Mouse (Mus musculus) macrophage (primary cell): Measurements from ENCODE around the gene Gna14. TPM values are rescaled to one million over a fixed set of nuclear protein-coding genes. Genes with fewer than 3 reads are reported as not detected.

Experiments
- H3K27ac ChIP-seq: fragments of 350-480 bp; formaldehyde crosslinking; 2 replicates; pipeline ENCODE4 v1.9.0; 2021
- H3K36me3 ChIP-seq: fragments of 350-480 bp; formaldehyde crosslinking; 2 replicates; pipeline ENCODE4 v1.9.0; 2021; ENCODE audit errors: inconsistent target
- H3K4me3 ChIP-seq: fragments of 350-480 bp; formaldehyde crosslinking; 2 replicates; pipeline ENCODE4 v1.9.0; 2021; ENCODE audit errors: inconsistent target
- H3K79me2 ChIP-seq: fragments of 350-480 bp; formaldehyde crosslinking; 2 replicates; pipeline ENCODE4 v1.9.0; 2021; ENCODE audit errors: inconsistent target
- WGBS: methylation state at CpG from one replicate; pipeline ENCODE4 v1.1.7; 2026; ENCODE audit warnings: inconsistent platforms; ENCODE audit not compliant: missing documents; 5-methylcytosine and 5-hydroxymethylcytosine counted together
- polyA plus RNA-seq: library from polyadenylated mRNA; stranded (reverse); fragments of 250-400 nt; gene quantifications from 3 replicates; pipeline ENCODE4 v1.2.4, GENCODE M21; 2018; ENCODE audit warnings: inconsistent platforms

The Gna14 gene
- polyA plus RNA-seq, 1 experiment from 2014 or later, result 0.13 TPM

GRCm38 (mm10) chr19:16439278-16439677, 3.7 kb downstream of the Gna14 start:
- no peak overlapping the region for H3K27ac ChIP-seq
- no peaks in the 10 kb centered on the region for H3K36me3 ChIP-seq
- WGBS, result 84% methylated on average over 4 of the region's 4 CpGs
- no peaks in the 10 kb centered on the region for H3K79me2 ChIP-seq
- H3K4me3 ChIP-seq, result no peak overlapping the region

- WGBS, result 93% methylated on average over 13 of the region's 13 CpGs
- H3K79me2 ChIP-seq, result no peaks in the 10 kb centered on the region
- H3K4me3 ChIP-seq, result no peak overlapping the region
- no peaks in the 10 kb centered on the region for H3K36me3 ChIP-seq
- H3K27ac ChIP-seq, result no peak overlapping the region
These were observed 4.3 kb downstream of the Gna14 start for GRCm38 (mm10) chr19:16439834-16440233.

GRCm38 (mm10) chr19:16441329-16441728, 5.8 kb downstream of the Gna14 start:
- 93% methylated on average over 6 of the region's 6 CpGs for WGBS
- H3K36me3 ChIP-seq, result no peaks in the 10 kb centered on the region
- no peak overlapping the region for H3K4me3 ChIP-seq
- H3K27ac ChIP-seq, result no peak overlapping the region
- no peaks in the 10 kb centered on the region for H3K79me2 ChIP-seq

- 45% methylated on average over 5 of the region's 5 CpGs for WGBS
These were observed 7.8 kb downstream of the Gna14 start for GRCm38 (mm10) chr19:16443335-16443734.

GRCm38 (mm10) chr19:16446612-16447011, 11.1 kb downstream of the Gna14 start:
- Histone ChIP-seq H3K27ac (no peak overlapping the region), H3K4me3 (no peak overlapping the region), H3K36me3 (no peaks in the 10 kb centered on the region), H3K79me2 (no peaks in the 10 kb centered on the region)
- 96% methylated on average over 6 of the region's 6 CpGs for WGBS

More at GRCm38 (mm10) chr19:16443335-16443734, 7.8 kb downstream of the Gna14 start:
- H3K4me3 ChIP-seq, result no peak overlapping the region
- no peaks in the 10 kb centered on the region for H3K36me3 ChIP-seq
- no peaks in the 10 kb centered on the region for H3K79me2 ChIP-seq
- H3K27ac ChIP-seq, result no peak overlapping the region

GRCm38 (mm10) chr19:16447832-16448621, 12.5 kb downstream of the Gna14 start:
- Histone ChIP-seq H3K27ac (no peak overlapping the region), H3K79me2 (no peaks in the 10 kb centered on the region), H3K36me3 (no peaks in the 10 kb centered on the region), H3K4me3 (no peak overlapping the region)
- whole genome bisulfite sequencing, result 91% methylated on average over 6 of the region's 6 CpGs

- Histone ChIP-seq H3K4me3 (no peak overlapping the region), H3K27ac (no peak overlapping the region), H3K79me2 (no peaks in the 10 kb centered on the region), H3K36me3 (no peaks in the 10 kb centered on the region)
- 19% methylated on average over 5 of the region's 5 CpGs for WGBS
These were observed 13.2 kb downstream of the Gna14 start for GRCm38 (mm10) chr19:16448796-16449195.

- WGBS, result 96% methylated on average over 3 of the region's 3 CpGs
These were observed 15.3 kb downstream of the Gna14 start for GRCm38 (mm10) chr19:16450824-16451223.

GRCm38 (mm10) chr19:16456181-16456580, 20.6 kb downstream of the Gna14 start:
- Histone ChIP-seq H3K79me2 (no peaks in the 10 kb centered on the region), H3K36me3 (no peaks in the 10 kb centered on the region), H3K4me3 (no peak overlapping the region), H3K27ac (peak overlapping the region; percentile 5)
- 0% methylated on average over 2 of the region's 2 CpGs for WGBS

More at GRCm38 (mm10) chr19:16450824-16451223, 15.3 kb downstream of the Gna14 start:
- Histone ChIP-seq H3K79me2 (no peaks in the 10 kb centered on the region), H3K36me3 (no peaks in the 10 kb centered on the region), H3K27ac (no peak overlapping the region), H3K4me3 (no peak overlapping the region)

- Histone ChIP-seq H3K27ac (no peak overlapping the region), H3K79me2 (no peaks in the 10 kb centered on the region), H3K36me3 (no peaks in the 10 kb centered on the region), H3K4me3 (no peak overlapping the region)
- 22% methylated on average over 6 of the region's 6 CpGs for WGBS
These were observed 21.6 kb downstream of the Gna14 start for GRCm38 (mm10) chr19:16457127-16457526.

- Histone ChIP-seq H3K27ac (no peak overlapping the region), H3K4me3 (no peak overlapping the region)
- 65% methylated on average over 5 of the region's 5 CpGs for WGBS
These were observed 23.8 kb downstream of the Gna14 start for GRCm38 (mm10) chr19:16459317-16459716.

GRCm38 (mm10) chr19:16460292-16460691, 24.7 kb downstream of the Gna14 start:
- WGBS, result 92% methylated on average over 6 of the region's 6 CpGs
- H3K79me2 ChIP-seq, result no peaks in the 10 kb centered on the region
- H3K4me3 ChIP-seq, result no peak overlapping the region
- no peak overlapping the region for H3K27ac ChIP-seq
- H3K36me3 ChIP-seq, result no peaks in the 10 kb centered on the region

More at GRCm38 (mm10) chr19:16459317-16459716, 23.8 kb downstream of the Gna14 start:
- Histone ChIP-seq H3K79me2 (no peaks in the 10 kb centered on the region), H3K36me3 (no peaks in the 10 kb centered on the region)

GRCm38 (mm10) chr19:16460831-16461230, 25.3 kb downstream of the Gna14 start:
- H3K36me3 ChIP-seq, result no peaks in the 10 kb centered on the region
- H3K27ac ChIP-seq, result no peak overlapping the region
- WGBS, result 93% methylated on average over 14 of the region's 14 CpGs
- no peaks in the 10 kb centered on the region for H3K79me2 ChIP-seq
- H3K4me3 ChIP-seq, result no peak overlapping the region

GRCm38 (mm10) chr19:16462461-16462860, 26.9 kb downstream of the Gna14 start:
- WGBS, result 88% methylated on average over 9 of the region's 9 CpGs
- Histone ChIP-seq H3K4me3 (no peak overlapping the region), H3K79me2 (no peaks in the 10 kb centered on the region), H3K36me3 (no peaks in the 10 kb centered on the region), H3K27ac (no peak overlapping the region)

GRCm38 (mm10) chr19:16464730-16465129, 29.2 kb downstream of the Gna14 start:
- H3K36me3 ChIP-seq, result no peaks in the 10 kb centered on the region
- no peaks in the 10 kb centered on the region for H3K79me2 ChIP-seq
- WGBS, result 84% methylated on average over 3 of the region's 4 CpGs

More at GRCm38 (mm10) chr19:16464730-16465129, 29.2 kb downstream of the Gna14 start:
- Histone ChIP-seq H3K4me3 (no peak overlapping the region), H3K27ac (no peak overlapping the region)
